Mouse (Mus musculus): ENCODE results near the gene Aff1.

GRCm38 (mm10) chr5:103647320-103647719, 44.9 kb upstream of the Aff1 start:
- no peak for TF ChIP-seq FLI1 (IDR thresholded peaks at IDR 0.05; ENCODE audit: low read length)
- no peak for TF ChIP-seq GATA1 (IDR thresholded peaks at IDR 0.05; ENCODE audit: borderline replicate concordance, low read length)

Measured in megakaryocyte, embryonic 14.5 days (primary cell).